Mouse (Mus musculus): ENCODE data around the gene Ccnjl. TPM values are rescaled to one million over a fixed set of nuclear protein-coding genes. Genes with fewer than 3 reads are reported as not detected.

Gene Ccnjl
- total and polyA plus RNA-seq, 2 experiments, result 0.09 to 0.10 TPM

DNA sequence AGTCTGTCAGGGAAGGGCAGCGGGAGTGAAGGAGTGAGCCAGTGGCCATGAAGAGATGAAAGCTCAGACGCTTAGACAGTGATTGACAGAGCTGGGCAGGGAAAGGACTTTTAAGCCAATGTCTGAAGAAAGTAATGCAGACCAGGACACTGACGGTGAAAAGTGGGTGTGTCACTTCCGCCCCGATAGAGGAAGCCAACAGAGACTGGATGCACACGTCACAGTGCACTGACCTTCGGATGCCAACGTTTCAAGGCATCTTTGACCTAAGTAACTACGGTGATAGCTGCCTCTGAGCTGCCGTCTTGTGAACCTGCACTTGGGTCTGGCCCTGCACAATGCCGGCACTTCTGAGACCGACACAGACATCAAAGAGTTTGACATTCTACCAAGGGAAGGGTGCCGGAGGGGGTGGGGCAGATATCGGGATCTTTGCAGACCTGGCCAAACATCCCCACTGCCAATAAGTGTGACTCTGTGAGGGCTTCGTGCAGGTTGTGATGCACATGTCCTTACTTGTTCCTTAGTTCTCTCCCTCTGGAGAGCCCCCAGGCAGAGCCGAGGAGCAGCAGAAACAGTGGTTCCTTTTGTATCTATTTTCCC is 17.4 kb downstream of the Ccnjl start:
- no peaks in the 10 kb centered on the region for H3K27me3 ChIP-seq (ENCODE audit: control insufficient read depth, insufficient read depth, low read length)
- WGBS, result 82% methylated on average over 16 of the region's 16 CpGs
- no peaks in the 10 kb centered on the region for H3K36me3 ChIP-seq (ENCODE audit: control insufficient read depth, insufficient read depth, low read length)
- no peak overlapping the region for H3K9ac ChIP-seq (ENCODE audit: low read depth, low read length)
- no peak for DNase-seq (ENCODE audit: extremely low read depth, low read depth, low spot score)
- no peak overlapping the region for H3K4me3 ChIP-seq (ENCODE audit: insufficient read depth, low read depth, low read length)
- no peaks in the 10 kb centered on the region for H3K79me2 ChIP-seq (ENCODE audit: control insufficient read depth, insufficient read depth, low read length)
- no peak for TF ChIP-seq CTCF (IDR thresholded peaks at IDR 0.05; ENCODE audit: low read depth, low read length)
- TF ChIP-seq POLR2A (IDR thresholded peaks at IDR 0.05; ENCODE audit: extremely low read depth, insufficient read depth, low read length), result no peak
- H3K27ac ChIP-seq (replicated peaks; ENCODE audit: insufficient read depth, low read depth, low read length), result no peak overlapping the region
- peaks cover 8% of the 10 kb centered on the region for H3K4me1 ChIP-seq (ENCODE audit: control insufficient read depth, insufficient read depth, low read length)

DNA sequence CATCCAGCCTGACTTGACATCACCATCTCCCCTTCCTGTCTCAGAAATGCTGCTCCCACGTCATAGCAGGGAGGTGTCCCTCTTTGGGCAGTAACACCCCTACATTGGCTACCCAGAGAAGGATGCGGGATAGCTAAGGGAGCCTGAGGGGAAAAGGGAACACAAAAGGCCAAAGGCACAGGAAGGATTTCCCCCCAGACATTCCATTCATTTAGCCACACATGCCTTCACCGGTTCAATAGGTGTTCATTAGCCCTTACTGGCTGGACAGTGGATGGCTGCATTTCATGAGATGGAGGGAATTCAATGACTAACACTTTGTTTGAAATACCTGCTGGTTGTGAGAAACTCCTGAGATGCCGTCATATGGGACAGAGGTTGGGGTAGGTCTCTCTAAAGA is 18.1 kb downstream of the Ccnjl start:
- no peak for DNase-seq (ENCODE audit: extremely low read depth, low read depth, low spot score)
- H3K4me1 ChIP-seq (ENCODE audit: control insufficient read depth, insufficient read depth, low read length), result peaks cover 11% of the 10 kb centered on the region
- H3K27ac ChIP-seq (replicated peaks; ENCODE audit: insufficient read depth, low read depth, low read length), result no peak overlapping the region
- 85% methylated on average over 4 of the region's 4 CpGs for WGBS
- H3K79me2 ChIP-seq (ENCODE audit: control insufficient read depth, insufficient read depth, low read length), result no peaks in the 10 kb centered on the region
- no peak overlapping the region for H3K9ac ChIP-seq (ENCODE audit: low read depth, low read length)
- H3K27me3 ChIP-seq (ENCODE audit: control insufficient read depth, insufficient read depth, low read length), result no peaks in the 10 kb centered on the region
- no peak overlapping the region for H3K4me3 ChIP-seq (ENCODE audit: insufficient read depth, low read depth, low read length)
- no peaks in the 10 kb centered on the region for H3K36me3 ChIP-seq (ENCODE audit: control insufficient read depth, insufficient read depth, low read length)
- no peak for TF ChIP-seq POLR2A (IDR thresholded peaks at IDR 0.05; ENCODE audit: extremely low read depth, insufficient read depth, low read length)
- TF ChIP-seq CTCF (IDR thresholded peaks at IDR 0.05; ENCODE audit: low read depth, low read length), result no peak

DNA sequence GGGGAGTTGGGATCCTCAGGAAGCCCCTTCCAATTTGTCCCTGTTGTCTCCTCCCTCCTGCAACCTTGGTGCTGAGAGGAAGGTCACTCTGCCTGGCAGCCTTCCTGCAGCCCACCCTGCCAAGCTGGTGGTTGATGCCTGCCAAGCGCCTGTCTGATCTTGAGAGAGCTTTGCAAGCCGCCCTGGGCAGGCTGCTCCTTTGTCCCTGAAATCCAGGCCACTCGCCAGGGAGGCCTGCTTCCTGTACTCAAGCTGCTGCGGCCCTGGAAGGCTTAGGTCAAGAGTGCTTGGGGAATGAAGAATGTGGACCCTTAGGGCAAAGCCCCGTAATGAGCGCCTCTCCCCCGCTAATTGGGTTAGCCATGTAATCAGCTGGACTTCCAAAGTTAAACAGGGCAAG is 19.6 kb downstream of the Ccnjl start:
- no peak overlapping the region for H3K27ac ChIP-seq (replicated peaks; ENCODE audit: insufficient read depth, low read depth, low read length)
- H3K36me3 ChIP-seq (ENCODE audit: control insufficient read depth, insufficient read depth, low read length), result no peaks in the 10 kb centered on the region
- H3K4me1 ChIP-seq (ENCODE audit: control insufficient read depth, insufficient read depth, low read length), result peaks cover 13% of the 10 kb centered on the region
- H3K4me3 ChIP-seq (ENCODE audit: insufficient read depth, low read depth, low read length), result no peak overlapping the region
- no peak overlapping the region for H3K9ac ChIP-seq (ENCODE audit: low read depth, low read length)
- DNase-seq (ENCODE audit: extremely low read depth, low read depth, low spot score), result peak; percentile 48
- no peaks in the 10 kb centered on the region for H3K79me2 ChIP-seq (ENCODE audit: control insufficient read depth, insufficient read depth, low read length)
- no peak for TF ChIP-seq CTCF (IDR thresholded peaks at IDR 0.05; ENCODE audit: low read depth, low read length)
- TF ChIP-seq POLR2A (IDR thresholded peaks at IDR 0.05; ENCODE audit: extremely low read depth, insufficient read depth, low read length), result no peak
- H3K27me3 ChIP-seq (ENCODE audit: control insufficient read depth, insufficient read depth, low read length), result no peaks in the 10 kb centered on the region
- WGBS, result 70% methylated on average over 7 of the region's 7 CpGs

DNA sequence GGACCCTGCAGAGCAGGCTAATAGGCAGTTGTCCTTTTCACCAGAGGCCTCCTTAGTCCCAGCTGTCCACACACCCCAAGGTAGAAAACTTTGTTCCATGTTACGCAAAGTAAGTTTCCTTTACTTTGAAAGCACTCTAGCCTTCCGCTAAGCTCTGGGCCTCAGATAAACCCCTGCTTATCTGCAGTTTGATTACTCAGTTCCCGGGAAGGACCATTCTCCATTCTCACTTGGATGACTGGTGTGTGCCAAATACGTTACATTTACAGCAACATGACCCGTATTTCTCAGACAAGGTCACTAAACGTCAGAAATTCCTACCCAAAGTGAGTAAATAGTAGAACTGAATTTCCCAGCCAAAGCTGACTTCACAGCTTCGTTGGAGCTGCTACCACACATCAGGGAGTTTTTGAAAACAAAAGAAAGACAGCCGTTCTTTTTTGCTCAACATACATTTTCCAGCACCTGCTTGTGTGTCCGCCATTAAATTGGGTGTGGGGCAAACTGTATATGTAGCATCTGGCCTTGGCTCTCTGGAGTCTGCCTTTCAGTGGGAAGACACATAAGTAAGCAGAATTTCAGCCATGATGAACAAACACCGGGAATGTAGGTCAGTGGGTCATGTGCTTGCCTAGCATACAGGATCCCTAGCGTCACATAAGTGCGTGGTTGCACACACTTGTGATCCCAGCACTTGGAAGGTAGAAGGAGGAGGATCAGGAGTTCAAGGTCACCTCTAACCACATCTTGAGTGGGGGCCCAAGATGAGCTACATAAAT is 20.3 kb downstream of the Ccnjl start:
- WGBS, result 19% methylated on average over 12 of the region's 12 CpGs
- no peaks in the 10 kb centered on the region for H3K27me3 ChIP-seq (ENCODE audit: control insufficient read depth, insufficient read depth, low read length)
- no peak overlapping the region for H3K9ac ChIP-seq (ENCODE audit: low read depth, low read length)
- DNase-seq (ENCODE audit: extremely low read depth, low read depth, low spot score), result peak; percentile 59
- H3K4me1 ChIP-seq (ENCODE audit: control insufficient read depth, insufficient read depth, low read length), result peaks cover 13% of the 10 kb centered on the region
- no peaks in the 10 kb centered on the region for H3K79me2 ChIP-seq (ENCODE audit: control insufficient read depth, insufficient read depth, low read length)
- H3K4me3 ChIP-seq (ENCODE audit: insufficient read depth, low read depth, low read length), result no peak overlapping the region
- TF ChIP-seq CTCF (IDR thresholded peaks at IDR 0.05; ENCODE audit: low read depth, low read length) (no peak), POLR2A (IDR thresholded peaks at IDR 0.05; ENCODE audit: extremely low read depth, insufficient read depth, low read length) (no peak)
- H3K27ac ChIP-seq (replicated peaks; ENCODE audit: insufficient read depth, low read depth, low read length), result no peak overlapping the region
- no peaks in the 10 kb centered on the region for H3K36me3 ChIP-seq (ENCODE audit: control insufficient read depth, insufficient read depth, low read length)

DNA sequence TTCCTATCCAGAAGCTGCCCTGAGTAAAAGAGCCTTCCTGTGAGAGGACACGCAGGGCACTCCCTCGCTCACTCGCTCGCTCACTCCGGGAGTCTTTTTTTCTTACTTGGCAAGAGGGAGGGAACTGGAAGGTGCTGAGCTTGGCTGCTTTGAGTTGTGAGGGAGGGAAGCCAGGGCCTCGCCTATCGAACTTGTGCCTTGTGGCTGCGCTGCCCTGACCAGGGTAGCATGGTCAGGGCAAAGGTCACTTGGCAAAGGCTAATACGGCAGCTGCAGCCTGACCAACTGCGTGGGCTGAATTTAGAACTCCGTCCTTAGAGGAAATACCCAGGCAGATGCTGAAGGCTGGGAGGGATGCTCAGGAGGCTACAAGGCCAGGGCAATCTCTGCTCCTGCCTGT is 21.1 kb downstream of the Ccnjl start:
- Histone ChIP-seq H3K9ac (ENCODE audit: low read depth, low read length) (no peak overlapping the region), H3K4me1 (ENCODE audit: control insufficient read depth, insufficient read depth, low read length) (peaks cover 13% of the 10 kb centered on the region), H3K36me3 (ENCODE audit: control insufficient read depth, insufficient read depth, low read length) (no peaks in the 10 kb centered on the region), H3K27me3 (ENCODE audit: control insufficient read depth, insufficient read depth, low read length) (no peaks in the 10 kb centered on the region), H3K27ac (replicated peaks; ENCODE audit: insufficient read depth, low read depth, low read length) (no peak overlapping the region), H3K4me3 (ENCODE audit: insufficient read depth, low read depth, low read length) (no peak overlapping the region), H3K79me2 (ENCODE audit: control insufficient read depth, insufficient read depth, low read length) (no peaks in the 10 kb centered on the region)
- DNase-seq (ENCODE audit: extremely low read depth, low read depth, low spot score), result peak; percentile 91
- 7% methylated on average over 11 of the region's 11 CpGs for WGBS
- no peak for TF ChIP-seq CTCF (IDR thresholded peaks at IDR 0.05; ENCODE audit: low read depth, low read length)
- no peak for TF ChIP-seq POLR2A (IDR thresholded peaks at IDR 0.05; ENCODE audit: extremely low read depth, insufficient read depth, low read length)

DNA sequence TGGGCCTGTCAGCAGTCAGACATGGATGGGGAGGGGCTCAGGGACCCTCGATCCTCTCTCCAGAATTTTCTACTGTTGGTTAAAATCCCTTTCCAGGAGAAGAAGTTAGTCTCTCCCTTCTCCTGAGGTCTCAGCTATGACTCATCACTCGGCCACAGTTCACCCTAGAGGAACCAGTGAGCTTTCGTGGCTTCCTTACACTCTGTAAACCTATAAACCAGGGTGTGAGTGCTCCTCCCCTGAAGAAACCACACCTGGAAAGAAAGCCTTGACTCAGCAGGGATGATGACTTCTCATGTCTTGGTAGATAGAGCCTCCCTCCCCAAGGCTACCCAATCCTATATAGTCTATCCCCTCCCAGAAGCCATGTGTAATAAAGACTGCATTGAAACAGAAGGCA is 23.2 kb downstream of the Ccnjl start:
- Histone ChIP-seq H3K79me2 (ENCODE audit: control insufficient read depth, insufficient read depth, low read length) (no peaks in the 10 kb centered on the region), H3K27me3 (ENCODE audit: control insufficient read depth, insufficient read depth, low read length) (no peaks in the 10 kb centered on the region), H3K27ac (replicated peaks; ENCODE audit: insufficient read depth, low read depth, low read length) (no peak overlapping the region), H3K9ac (ENCODE audit: low read depth, low read length) (no peak overlapping the region), H3K4me3 (ENCODE audit: insufficient read depth, low read depth, low read length) (no peak overlapping the region), H3K4me1 (ENCODE audit: control insufficient read depth, insufficient read depth, low read length) (peaks cover 13% of the 10 kb centered on the region), H3K36me3 (ENCODE audit: control insufficient read depth, insufficient read depth, low read length) (no peaks in the 10 kb centered on the region)
- 50% methylated on average over 3 of the region's 3 CpGs for WGBS
- no peak for TF ChIP-seq CTCF (IDR thresholded peaks at IDR 0.05; ENCODE audit: low read depth, low read length)
- TF ChIP-seq POLR2A (IDR thresholded peaks at IDR 0.05; ENCODE audit: extremely low read depth, insufficient read depth, low read length), result no peak
- DNase-seq (ENCODE audit: extremely low read depth, low read depth, low spot score), result no peak
